Mouse (Mus musculus) thymus, adult 2 months (tissue): Measurements from ENCODE around the gene Vamp3. TPM values are rescaled to one million over a fixed set of nuclear protein-coding genes. Genes with fewer than 3 reads are reported as not detected.
"Not testable (repeated sequence)": the region's sequence is repeated elsewhere in the genome, so short reads cannot be mapped to it uniquely, and the experiment has no call there.

Experiments used
- DNase-seq: peaks from one replicate; pipeline ENCODE4 v3.0.0; 2021
- H3K27ac ChIP-seq: fragments of 200-500 bp; 2 replicates; pipeline ENCODE4 v1.5.1; 2012; ENCODE audit warnings: low read length, control low read depth; ENCODE audit not compliant: control insufficient read depth, insufficient read depth
- H3K27me3 ChIP-seq: fragments of 200-500 bp; 2 replicates; pipeline ENCODE4 v1.6.1; 2012; ENCODE audit warnings: mild to moderate bottlenecking, low read length, moderate library complexity, mixed read lengths; ENCODE audit not compliant: control insufficient read depth, insufficient read depth
- H3K36me3 ChIP-seq: fragments of 200-500 bp; 2 replicates; pipeline ENCODE4 v1.6.1; 2012; ENCODE audit warnings: mild to moderate bottlenecking, low read length, moderate library complexity; ENCODE audit not compliant: control insufficient read depth, insufficient read depth
- H3K4me1 ChIP-seq: fragments of 200-500 bp; replicated peaks from 2 replicates; pipeline ENCODE4 v1.6.1; 2012; ENCODE audit warnings: low read length; ENCODE audit not compliant: control insufficient read depth, insufficient read depth
- H3K4me3 ChIP-seq: fragments of 200-500 bp; 2 replicates; pipeline ENCODE4 v1.5.1; 2012; ENCODE audit warnings: mild to moderate bottlenecking, low read length, control low read depth, moderate library complexity; ENCODE audit not compliant: control insufficient read depth, insufficient read depth
- CTCF ChIP-seq: fragments of 200-500 bp; IDR thresholded peaks from 2 replicates; pipeline ENCODE4 v1.5.1; 2012; ENCODE audit warnings: mild to moderate bottlenecking, control low read depth, low read length, moderate library complexity, borderline replicate concordance; ENCODE audit not compliant: control insufficient read depth, poor library complexity, insufficient read depth; ENCODE audit errors: extremely low read depth
- POLR2A ChIP-seq: fragments of 200-500 bp; IDR thresholded peaks from 2 replicates; pipeline ENCODE4 v1.6.1; 2012; ENCODE audit warnings: mild to moderate bottlenecking, low read length, control low read depth, moderate library complexity; ENCODE audit not compliant: control insufficient read depth, poor library complexity, insufficient read depth; ENCODE audit errors: extremely low read depth
- WGBS: fragments of 180-500 bp; shearing (Covaris S2); methylation state at CpG from one replicate; pipeline ENCODE4 v1.1.7; 2018; 5-methylcytosine and 5-hydroxymethylcytosine counted together
- polyA plus RNA-seq: library from polyadenylated mRNA; depleted of rRNA; stranded (reverse); fragments of >200 nt; gene quantifications from 2 replicates; pipeline ENCODE4 v1.2.3, GENCODE M21; 2012

Gene Vamp3
- polyA plus RNA-seq, 1 experiment, result 30.9 TPM

GRCm38 (mm10) chr4:151037800-151038199, 20.0 kb downstream of the Vamp3 start:
- H3K27me3 ChIP-seq, result no peaks in the 10 kb centered on the region
- H3K4me1 ChIP-seq, result no peaks in the 10 kb centered on the region
- H3K4me3 ChIP-seq, result no peak overlapping the region
- 95% methylated on average over 11 of the region's 11 CpGs for WGBS
- DNase-seq, result no peak
- no peak overlapping the region for H3K27ac ChIP-seq
- H3K36me3 ChIP-seq, result no peaks in the 10 kb centered on the region
- TF ChIP-seq POLR2A (no peak), CTCF (no peak)

DNA sequence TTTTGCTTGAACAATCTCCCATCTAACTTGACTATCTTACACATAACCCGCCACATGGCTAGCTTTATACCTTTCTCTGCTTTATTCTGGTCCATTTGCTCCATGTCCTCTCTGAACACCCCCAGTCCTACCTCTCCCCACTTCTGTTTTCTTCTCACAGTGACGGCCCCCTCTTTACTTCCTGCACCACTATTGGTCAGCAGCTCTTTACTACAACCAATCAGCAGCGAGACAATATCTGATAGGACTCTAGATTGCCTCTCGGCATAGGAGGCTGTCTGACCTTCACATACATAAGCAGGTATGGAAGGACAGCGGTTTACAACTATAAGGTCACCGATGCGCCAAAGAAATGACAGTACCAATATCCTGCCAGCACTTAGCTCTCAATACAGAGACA, 21.2 kb downstream of the Vamp3 start:
- Histone ChIP-seq H3K36me3 (no peaks in the 10 kb centered on the region), H3K27me3 (no peaks in the 10 kb centered on the region), H3K27ac (no peak overlapping the region), H3K4me3 (no peak overlapping the region), H3K4me1 (no peaks in the 10 kb centered on the region)
- no peak for TF ChIP-seq CTCF
- TF ChIP-seq POLR2A, result no peak
- DNase-seq, result no peak
- WGBS, result 94% methylated on average over 7 of the region's 7 CpGs

- no peak overlapping the region for H3K27ac ChIP-seq
- 65% methylated on average over 6 of the region's 6 CpGs for WGBS
- no peak for TF ChIP-seq POLR2A
- TF ChIP-seq CTCF, result peak; percentile 31; the same call in 1 of the 2 replicates
- H3K27me3 ChIP-seq, result no peaks in the 10 kb centered on the region
- peak; percentile 25 for DNase-seq
- H3K4me3 ChIP-seq, result no peak overlapping the region
- no peaks in the 10 kb centered on the region for H3K4me1 ChIP-seq
- H3K36me3 ChIP-seq, result no peaks in the 10 kb centered on the region
Observed at GRCm38 (mm10) chr4:151027001-151027400, 30.8 kb downstream of the Vamp3 start.

- no peak for DNase-seq
- Histone ChIP-seq H3K4me3 (no peak overlapping the region), H3K27ac (no peak overlapping the region), H3K36me3 (no peaks in the 10 kb centered on the region), H3K4me1 (no peaks in the 10 kb centered on the region), H3K27me3 (no peaks in the 10 kb centered on the region)
- WGBS, result 92% methylated on average over 9 of the region's 9 CpGs
- no peak for TF ChIP-seq CTCF
- no peak for TF ChIP-seq POLR2A
Observed at GRCm38 (mm10) chr4:151024152-151024551, 33.6 kb downstream of the Vamp3 start.

DNA sequence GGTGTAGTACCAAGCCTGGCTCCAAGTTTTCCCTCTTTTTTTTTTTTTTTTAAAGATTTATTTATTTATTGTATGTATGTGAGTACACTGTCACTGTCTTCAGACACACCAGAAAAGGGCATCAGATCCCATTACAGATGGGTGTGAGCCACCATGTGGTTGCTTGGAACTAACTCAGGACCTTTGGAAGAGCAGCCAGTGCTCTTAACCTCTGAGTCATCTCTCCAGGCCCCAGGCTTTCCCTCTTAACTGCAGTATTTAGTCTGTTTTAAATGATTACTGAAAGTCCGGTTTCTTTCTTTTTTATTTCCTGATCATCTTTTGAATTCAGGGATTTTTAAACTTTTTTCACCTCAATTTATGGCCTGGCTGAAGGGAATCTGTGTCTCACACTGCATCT, 40.4 kb downstream of the Vamp3 start:
- H3K27me3 ChIP-seq, DNase-seq, H3K4me1 ChIP-seq, H3K36me3 ChIP-seq, H3K4me3 ChIP-seq, H3K27ac ChIP-seq: not testable (repeated sequence)
- WGBS, result 97% methylated on average over 1 of the region's 1 CpGs

GRCm38 (mm10) chr4:151015946-151016345, 41.8 kb downstream of the Vamp3 start:
- Histone ChIP-seq H3K27ac (no peak overlapping the region), H3K4me1 (no peaks in the 10 kb centered on the region), H3K27me3 (no peaks in the 10 kb centered on the region), H3K36me3 (no peaks in the 10 kb centered on the region), H3K4me3 (no peak overlapping the region)
- 97% methylated on average over 10 of the region's 10 CpGs for WGBS
- TF ChIP-seq POLR2A (no peak), CTCF (no peak)
- no peak for DNase-seq

- no peak overlapping the region for H3K27ac ChIP-seq
- H3K4me3 ChIP-seq, result no peak overlapping the region
- 98% methylated on average over 7 of the region's 7 CpGs for WGBS
- H3K36me3 ChIP-seq, result no peaks in the 10 kb centered on the region
- H3K4me1 ChIP-seq, result peaks cover 8% of the 10 kb centered on the region
- no peak for TF ChIP-seq CTCF
- TF ChIP-seq POLR2A, result no peak
- no peak for DNase-seq
- H3K27me3 ChIP-seq, result no peaks in the 10 kb centered on the region
Observed at GRCm38 (mm10) chr4:151010316-151010715, 47.4 kb downstream of the Vamp3 start.
